Mouse (Mus musculus): ENCODE measurements around the gene Tcp1.
"Not testable (repeated sequence)": the region's sequence is repeated elsewhere in the genome, so short reads cannot be mapped to it uniquely, and the experiment has no call there.

Gene Tcp1

GRCm38 (mm10) chr17:12915488-12915880 is at the start of gene Tcp1:
Tcp1 (plus strand) TSS chr17:12915701.
- no peak for DNase-seq

- DNase-seq, result no peak
These were observed 48.6 kb upstream of the Tcp1 start for GRCm38 (mm10) chr17:12866853-12867252.

GRCm38 (mm10) chr17:12868043-12868442 is 47.5 kb upstream of the Tcp1 start, which contains the start of gene Mas1:
Mas1 (minus strand) TSS chr17:12868143.
- no peak for DNase-seq

- DNase-seq, result no peak
These were observed 46.9 kb upstream of the Tcp1 start for GRCm38 (mm10) chr17:12868640-12869039.

GRCm38 (mm10) chr17:12872275-12873028 is 43.0 kb upstream of the Tcp1 start:
- DNase-seq, result peak; percentile 58

- DNase-seq, result no peak
These were observed 39.8 kb upstream of the Tcp1 start, which contains the start of gene Mrgprh for GRCm38 (mm10) chr17:12875734-12876133. Mrgprh (plus strand) TSS chr17:12876034.

- DNase-seq, result peak; percentile 67
These were observed 35.3 kb upstream of the Tcp1 start for GRCm38 (mm10) chr17:12880178-12880577.

- DNase-seq, result no peak
These were observed 34.3 kb upstream of the Tcp1 start for GRCm38 (mm10) chr17:12881216-12881615.

- no peak for DNase-seq
These were observed 28.9 kb upstream of the Tcp1 start for GRCm38 (mm10) chr17:12886620-12887019.

- DNase-seq, result no peak
These were observed 28.3 kb upstream of the Tcp1 start for GRCm38 (mm10) chr17:12887021-12887775.

GRCm38 (mm10) chr17:12891054-12891453 is 24.4 kb upstream of the Tcp1 start:
- no peak for DNase-seq

- no peak for DNase-seq
These were observed 23.5 kb upstream of the Tcp1 start for GRCm38 (mm10) chr17:12892033-12892432.

GRCm38 (mm10) chr17:12897674-12898073 is 17.8 kb upstream of the Tcp1 start:
- DNase-seq, result no peak

GRCm38 (mm10) chr17:12898607-12899006 is 16.9 kb upstream of the Tcp1 start:
- DNase-seq, result not testable (repeated sequence)

- DNase-seq, result no peak
These were observed 13.2 kb upstream of the Tcp1 start for GRCm38 (mm10) chr17:12902291-12902690.

GRCm38 (mm10) chr17:12903372-12904333 is 11.8 kb upstream of the Tcp1 start:
- DNase-seq, result no peak

GRCm38 (mm10) chr17:12904349-12904748 is 11.2 kb upstream of the Tcp1 start:
- DNase-seq, result no peak

GRCm38 (mm10) chr17:12905810-12906209 is 9.7 kb upstream of the Tcp1 start:
- no peak for DNase-seq

GRCm38 (mm10) chr17:12906436-12906835 is 9.1 kb upstream of the Tcp1 start:
- DNase-seq, result no peak

GRCm38 (mm10) chr17:12909361-12910280 is 5.9 kb upstream of the Tcp1 start, which contains the start of gene Pnldc1:
Pnldc1 (minus strand) TSS chr17:12910230.
- no peak for DNase-seq

- no peak for DNase-seq
These were observed 5.1 kb upstream of the Tcp1 start for GRCm38 (mm10) chr17:12910391-12910790.

Data from cerebellum, adult 11-12 months (tissue).